Mouse (Mus musculus): ENCODE results near the gene Tada2a.

- TF ChIP-seq EP300 (IDR thresholded peaks at IDR 0.05; ENCODE audit: low read depth) (no peak), CTCF (IDR thresholded peaks at IDR 0.05; ENCODE audit: low read depth) (no peak)
These were observed 34.7 kb upstream of the Tada2a start for GRCm38 (mm10) chr11:84164123-84164522.

Data from liver, postnatal 0 days (tissue).